Mouse (Mus musculus) liver, adult 2 months (tissue): ENCODE results near the gene Nos1ap.

ENCODE experiments used
- CTCF ChIP-seq: fragments of 200-500 bp; IDR thresholded peaks from 2 replicates; pipeline ENCODE4 v1.5.1; 2011; ENCODE audit warnings: low read depth, low read length, control low read depth
- POLR2A ChIP-seq: fragments of 200-500 bp; IDR thresholded peaks from 2 replicates; pipeline ENCODE4 v1.6.1; 2011; ENCODE audit warnings: low read length, control low read depth; ENCODE audit not compliant: insufficient read depth; ENCODE audit errors: extremely low read depth

- no peak for TF ChIP-seq POLR2A
- no peak for TF ChIP-seq CTCF
Observed at GRCm38 (mm10) chr1:170479458-170479798, 110.2 kb downstream of the Nos1ap start.
